Comparison of ENCODE assay signal across 7 mouse cellular contexts in the genomic region with DNA sequence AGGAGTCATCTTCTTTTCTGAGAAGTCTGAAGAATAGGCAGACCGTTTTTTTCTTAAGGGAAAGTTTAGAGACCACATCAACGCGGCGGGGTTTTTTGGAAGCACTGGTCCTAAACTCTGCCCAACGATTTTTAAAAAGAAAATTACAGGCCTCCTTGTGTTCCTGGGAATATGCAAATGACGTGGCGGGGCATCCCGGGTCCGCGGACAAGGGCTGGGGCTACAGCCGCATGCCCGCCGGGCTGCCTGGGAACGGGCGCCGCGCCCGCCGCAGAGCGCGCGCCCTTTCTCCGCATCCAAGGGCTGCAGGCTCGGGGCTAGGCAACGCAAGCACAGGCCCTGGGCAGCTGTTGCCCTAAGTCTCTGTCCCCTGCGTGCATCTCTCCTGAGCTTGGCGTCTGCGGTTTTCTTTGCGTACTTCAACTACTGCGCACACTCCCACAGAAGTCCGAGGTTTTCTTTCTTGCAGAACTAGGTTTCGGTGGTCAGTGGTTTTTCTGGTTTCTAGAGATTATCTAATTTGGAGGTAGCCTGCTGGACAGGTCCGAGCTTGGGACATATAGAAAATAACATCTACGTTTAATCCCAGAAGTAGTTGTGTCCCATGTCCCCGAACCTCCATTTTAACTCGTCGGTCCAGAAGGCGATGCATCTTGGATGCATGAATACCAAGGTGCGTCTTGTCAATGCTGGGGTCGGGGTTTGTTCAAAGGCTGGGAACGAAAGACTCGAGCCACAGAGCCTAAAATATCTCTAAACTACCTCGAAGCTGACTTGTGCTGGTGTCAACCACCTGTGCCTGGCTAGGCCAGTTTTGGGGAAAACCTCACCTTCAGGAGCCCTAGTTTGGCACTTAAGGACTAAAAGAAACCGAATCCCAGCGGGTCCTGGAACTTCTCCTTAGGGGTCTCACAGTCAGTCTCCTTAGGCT. TPM values are rescaled to one million over a fixed set of nuclear protein-coding genes. Genes with fewer than 3 reads are reported as not detected.
DNase-seq lines count a peak whose midpoint lies in the region; ATAC-seq and TF ChIP-seq lines count a peak whose summit lies in the region.

No protein-coding gene starts in this region.

- no peaks in the 10 kb centered on the region for H3K36me3 ChIP-seq in lung, embryonic 16.5 days (ENCODE audit: control insufficient read depth, insufficient read depth, low read length)
- H3K36me3 ChIP-seq in embryonic facial prominence, embryonic 13.5 days, result peaks cover 10% of the 10 kb centered on the region
- no peaks in the 10 kb centered on the region for H3K36me3 ChIP-seq in hindbrain, embryonic 16.5 days (ENCODE audit: control insufficient read depth, insufficient read depth, low read length)

- H3K4me2 ChIP-seq in lung, embryonic 16.5 days (ENCODE audit: low read depth, low read length), result peak overlapping the region; percentile 58
- H3K4me2 ChIP-seq in embryonic facial prominence, embryonic 13.5 days, result peak overlapping the region; percentile 69
- H3K4me2 ChIP-seq in hindbrain, embryonic 16.5 days (ENCODE audit: low read length), result peak overlapping the region; percentile 47

- peak overlapping the region; percentile 74 for H3K27ac ChIP-seq in lung, embryonic 16.5 days (ENCODE audit: low read length)
- H3K27ac ChIP-seq in embryonic facial prominence, embryonic 13.5 days, result peak overlapping the region; percentile 49; the same call in 1 of the 2 replicates
- peak overlapping the region; percentile 57 for H3K27ac ChIP-seq in hindbrain, embryonic 16.5 days (ENCODE audit: low read depth, low read length)
- no peak overlapping the region for H3K27ac ChIP-seq in gastrocnemius, adult 2 months

- WGBS in lung, embryonic 16.5 days, result 3% methylated on average over 45 of the region's 45 CpGs
- WGBS in embryonic facial prominence, embryonic 13.5 days, result 5% methylated on average over 45 of the region's 45 CpGs
- WGBS in hindbrain, embryonic 16.5 days, result 4% methylated on average over 45 of the region's 45 CpGs

- peak overlapping the region; percentile 59 for H3K9ac ChIP-seq in lung, embryonic 16.5 days (ENCODE audit: low read length)
- H3K9ac ChIP-seq in embryonic facial prominence, embryonic 13.5 days, result peak overlapping the region; percentile 69
- 0 out of 2 replicates have a peak overlapping the region, but pooled peaks have one; percentile 11 for H3K9ac ChIP-seq in hindbrain, embryonic 16.5 days (ENCODE audit: low read depth, low read length)

- H3K4me3 ChIP-seq in lung, embryonic 16.5 days (ENCODE audit: low read length), result peak overlapping the region; percentile 41
- H3K4me3 ChIP-seq in embryonic facial prominence, embryonic 13.5 days, result peak overlapping the region; percentile 45
- peak overlapping the region; percentile 31 for H3K4me3 ChIP-seq in hindbrain, embryonic 16.5 days (ENCODE audit: low read length)
- H3K4me3 ChIP-seq in gastrocnemius, adult 2 months, result no peak overlapping the region

- no peak for ATAC-seq in lung, embryonic 16.5 days (ENCODE audit: low read depth)
- ATAC-seq in embryonic facial prominence, embryonic 13.5 days (ENCODE audit: insufficient number of reproducible peaks, insufficient read depth, low FRiP score, low TSS enrichment, low read depth), result no peak
- peak; percentile 31; the same call in 1 of the 2 replicates for ATAC-seq in hindbrain, embryonic 16.5 days

- intact Hi-C loops in gastrocnemius, adult 2 months (cut with DNase I), result loop anchor here (10.0 kb wide), 2 partner anchors 241 to 1049 kb away; a partner anchor contains a TSS

- peaks cover 59% of the 10 kb centered on the region for H3K27me3 ChIP-seq in lung, embryonic 16.5 days (ENCODE audit: control insufficient read depth, insufficient read depth, low read depth, low read length)
- H3K27me3 ChIP-seq in embryonic facial prominence, embryonic 13.5 days, result peaks cover 85% of the 10 kb centered on the region
- H3K27me3 ChIP-seq in hindbrain, embryonic 16.5 days (replicated peaks; ENCODE audit: control insufficient read depth, insufficient read depth, low read length), result peaks cover 22% of the 10 kb centered on the region

- DNase-seq in lung, postnatal 36 days, result no peak
- peak; percentile 15 for DNase-seq in naive thymus-derived CD4-positive, alpha-beta T cell, adult 2 months (ENCODE audit: low read depth)
- DNase-seq in thymus, postnatal 0 days (ENCODE audit: low spot score), result no peak
- DNase-seq in gastrocnemius, adult 2 months, result no peak

- H3K9me3 ChIP-seq in lung, embryonic 16.5 days (ENCODE audit: control insufficient read depth, low read length), result no peaks in the 10 kb centered on the region
- no peaks in the 10 kb centered on the region for H3K9me3 ChIP-seq in embryonic facial prominence, embryonic 13.5 days
- no peaks in the 10 kb centered on the region for H3K9me3 ChIP-seq in hindbrain, embryonic 16.5 days (ENCODE audit: control insufficient read depth, low read length)

- TF ChIP-seq CTCF in gastrocnemius, adult 2 months (IDR thresholded peaks at IDR 0.05), result no peak

- peaks cover 5% of the 10 kb centered on the region; the same call in 1 of the 2 replicates for H3K4me1 ChIP-seq in lung, embryonic 16.5 days (replicated peaks; ENCODE audit: control insufficient read depth, insufficient read depth, low read length)
- peaks cover 77% of the 10 kb centered on the region for H3K4me1 ChIP-seq in embryonic facial prominence, embryonic 13.5 days
- peaks cover 3% of the 10 kb centered on the region; the same call in 1 of the 2 replicates for H3K4me1 ChIP-seq in hindbrain, embryonic 16.5 days (ENCODE audit: control insufficient read depth, insufficient read depth, low read depth, low read length)

RNA-seq across cellular contexts. Expression of a gene that starts 6.1 kb away (rescaled TPM):
- polyA plus RNA-seq in lung, embryonic 16.5 days (2015; fragmentation: Nextera tagmentation; extraction: Ambion mirVana), result 10.4 and 11.9 TPM in 2 replicates
- polyA plus RNA-seq in embryonic facial prominence, embryonic 13.5 days (2015; fragmentation: Nextera tagmentation; extraction: Ambion mirVana), result 21.2 and 27.2 TPM in 2 replicates
- polyA plus RNA-seq in hindbrain, embryonic 16.5 days (2015; fragmentation: Nextera tagmentation; extraction: Ambion mirVana), result 8.0 and 9.4 TPM in 2 replicates
- polyA plus RNA-seq in thymus, postnatal 0 days (2015; fragmentation: Nextera tagmentation; extraction: Ambion mirVana), result 0.12 TPM in 1 of 2 replicates, not detected in the other
- not detected for total RNA-seq in gastrocnemius, adult 2 months (2021)

Comparison
In these comparisons a context has a peak if more than half of its experiments do, and no peak if none do; other contexts are left out.
1. H3K9ac ChIP-seq: peak in every context shown above with its lines; median percentile 69 in embryonic facial prominence, embryonic 13.5 days; 59 in lung, embryonic 16.5 days; 11 in hindbrain, embryonic 16.5 days.